Mouse (Mus musculus) E14TG2a.4 (cell line): ENCODE measurements around the gene Sdk2.

Experiments
- H3K27me3 ChIP-seq: 2 replicates; pipeline ENCODE4 v1.6.1; 2014; ENCODE audit warnings: low read length, control low read depth; ENCODE audit not compliant: insufficient read depth
- H3K36me3 ChIP-seq: 2 replicates; pipeline ENCODE4 v1.6.1; 2014; ENCODE audit warnings: low read length, control low read depth; ENCODE audit not compliant: insufficient read depth
- H3K4me1 ChIP-seq: replicated peaks from 2 replicates; pipeline ENCODE4 v1.6.1; 2014; ENCODE audit warnings: low read depth, low read length, control low read depth
- H3K4me3 ChIP-seq: replicated peaks from 2 replicates; pipeline ENCODE4 v1.5.1; 2014; ENCODE audit warnings: mild to moderate bottlenecking, low read length
- H3K9me3 ChIP-seq: 2 replicates; pipeline ENCODE4 v1.6.1; 2014; ENCODE audit warnings: low read length, control low read depth
- CTCF ChIP-seq: conservative IDR thresholded peaks from 2 replicates; pipeline ENCODE4 v1.5.1; 2014; ENCODE audit warnings: low read length
- NANOG ChIP-seq: IDR thresholded peaks from 2 replicates; pipeline ENCODE4 v1.6.1; 2014; ENCODE audit warnings: borderline replicate concordance, low read length, mixed read lengths
- POU5F1 ChIP-seq: IDR thresholded peaks from 2 replicates; pipeline ENCODE4 v1.6.1; 2014; ENCODE audit warnings: low read length, borderline replicate concordance

Gene Sdk2

DNA sequence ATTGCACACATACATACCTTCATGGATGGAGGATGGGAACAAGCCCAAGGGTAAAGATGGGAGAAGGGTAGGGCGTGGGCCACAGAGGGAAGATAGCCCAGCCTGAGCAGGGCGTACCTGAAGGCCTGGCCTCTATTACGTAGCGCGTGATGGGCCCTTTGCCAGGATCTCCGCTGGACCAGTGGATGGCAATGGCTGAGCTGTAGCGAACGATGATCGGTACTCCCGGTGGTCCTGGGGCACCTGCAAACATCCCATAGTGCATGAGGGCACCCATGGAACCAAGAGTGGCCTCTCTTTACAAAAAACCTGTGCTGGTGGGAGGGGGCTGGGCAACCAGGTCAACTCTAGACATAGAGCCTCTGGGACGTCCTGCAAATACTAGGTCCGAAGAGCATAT lies 266.8 kb downstream of the Sdk2 start:
- no peaks in the 10 kb centered on the region for H3K9me3 ChIP-seq
- H3K36me3 ChIP-seq: no peaks in the 10 kb centered on the region
- H3K4me1 ChIP-seq: peaks cover 41% of the 10 kb centered on the region
- no peak overlapping the region for H3K4me3 ChIP-seq
- TF ChIP-seq POU5F1: no peak
- no peak for TF ChIP-seq NANOG
- TF ChIP-seq CTCF: no peak
- H3K27me3 ChIP-seq: peaks cover 45% of the 10 kb centered on the region

DNA sequence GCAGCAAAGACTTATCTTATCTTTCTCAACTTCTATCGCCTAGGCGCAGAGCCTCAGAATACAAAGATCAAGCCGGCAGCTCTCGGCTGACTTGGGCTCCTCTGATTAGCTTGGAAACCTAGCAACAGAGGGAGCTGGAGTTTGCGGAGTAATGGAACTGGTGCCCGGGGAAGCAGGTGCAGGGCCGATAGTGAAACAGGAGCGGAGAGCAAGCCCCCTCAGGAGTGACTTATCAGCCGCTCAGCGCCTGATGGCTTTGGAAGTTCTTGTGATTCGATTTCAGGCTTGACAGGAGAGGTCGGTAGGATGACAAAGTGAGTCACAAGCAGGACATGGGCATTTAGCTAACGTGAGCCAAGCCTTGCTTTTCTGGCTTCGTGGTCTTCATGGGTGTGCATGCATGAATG lies 267.8 kb downstream of the Sdk2 start:
- Histone ChIP-seq H3K4me1 (peaks cover 41% of the 10 kb centered on the region), H3K27me3 (peaks cover 44% of the 10 kb centered on the region), H3K4me3 (no peak overlapping the region), H3K36me3 (no peaks in the 10 kb centered on the region), H3K9me3 (no peaks in the 10 kb centered on the region)
- TF ChIP-seq CTCF (no peak), NANOG (no peak), POU5F1 (no peak)

DNA sequence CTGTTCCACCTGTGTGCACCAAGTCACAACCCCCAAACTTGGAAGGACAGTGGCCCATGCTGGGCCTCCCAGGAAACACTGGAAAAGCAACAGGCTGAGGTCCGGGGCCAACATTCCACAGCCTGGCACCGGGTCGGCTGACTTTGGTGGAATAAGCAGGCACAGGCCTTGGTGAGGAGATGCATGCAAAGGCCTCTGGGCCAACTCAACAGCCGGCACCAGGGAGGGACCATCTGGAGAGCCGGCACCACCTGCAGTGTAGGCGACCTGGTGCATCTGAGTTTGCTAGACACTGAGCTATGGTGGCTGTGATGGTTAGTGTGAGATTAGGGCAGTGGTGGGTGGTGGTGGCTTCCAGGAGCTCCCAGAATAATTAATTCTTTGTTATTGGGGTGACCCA lies 268.8 kb downstream of the Sdk2 start:
- no peak for TF ChIP-seq POU5F1
- no peak overlapping the region for H3K4me3 ChIP-seq
- peaks cover 33% of the 10 kb centered on the region for H3K4me1 ChIP-seq
- no peaks in the 10 kb centered on the region for H3K36me3 ChIP-seq
- H3K9me3 ChIP-seq: no peaks in the 10 kb centered on the region
- peaks cover 47% of the 10 kb centered on the region for H3K27me3 ChIP-seq

GRCm38 (mm10) chr11:113797014-113797983 lies 269.5 kb downstream of the Sdk2 start:
- TF ChIP-seq CTCF: no peak
- no peak for TF ChIP-seq NANOG
- no peak for TF ChIP-seq POU5F1

DNA sequence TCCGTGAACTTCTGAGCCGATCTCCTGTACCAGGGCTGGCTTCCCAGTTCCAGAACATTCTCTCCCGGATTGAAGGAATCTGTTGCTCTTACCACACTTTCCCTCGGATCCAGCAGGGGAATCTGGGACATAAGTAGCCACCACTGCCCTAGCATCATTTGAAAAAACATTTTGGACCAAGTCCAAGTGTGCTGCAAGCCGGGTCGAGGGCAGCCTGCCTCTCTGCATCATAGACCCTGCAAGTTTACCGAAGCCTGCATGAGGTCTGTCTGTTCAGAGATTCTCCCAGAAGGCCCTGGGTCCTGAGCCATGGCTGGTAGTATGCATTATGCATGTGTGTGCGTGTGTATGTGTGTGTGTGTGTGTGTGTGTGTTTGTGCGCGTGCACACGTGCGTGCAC lies 271.0 kb downstream of the Sdk2 start:
- no peaks in the 10 kb centered on the region for H3K36me3 ChIP-seq
- H3K4me3 ChIP-seq: no peak overlapping the region
- TF ChIP-seq CTCF: no peak
- H3K9me3 ChIP-seq: no peaks in the 10 kb centered on the region
- peaks cover 36% of the 10 kb centered on the region for H3K4me1 ChIP-seq
- H3K27me3 ChIP-seq: peaks cover 39% of the 10 kb centered on the region

More at GRCm38 (mm10) chr11:113797014-113797983, 269.5 kb downstream of the Sdk2 start:
- Histone ChIP-seq H3K4me1 (peaks cover 32% of the 10 kb centered on the region), H3K9me3 (no peaks in the 10 kb centered on the region), H3K27me3 (peaks cover 46% of the 10 kb centered on the region), H3K4me3 (no peak overlapping the region), H3K36me3 (no peaks in the 10 kb centered on the region)

DNA sequence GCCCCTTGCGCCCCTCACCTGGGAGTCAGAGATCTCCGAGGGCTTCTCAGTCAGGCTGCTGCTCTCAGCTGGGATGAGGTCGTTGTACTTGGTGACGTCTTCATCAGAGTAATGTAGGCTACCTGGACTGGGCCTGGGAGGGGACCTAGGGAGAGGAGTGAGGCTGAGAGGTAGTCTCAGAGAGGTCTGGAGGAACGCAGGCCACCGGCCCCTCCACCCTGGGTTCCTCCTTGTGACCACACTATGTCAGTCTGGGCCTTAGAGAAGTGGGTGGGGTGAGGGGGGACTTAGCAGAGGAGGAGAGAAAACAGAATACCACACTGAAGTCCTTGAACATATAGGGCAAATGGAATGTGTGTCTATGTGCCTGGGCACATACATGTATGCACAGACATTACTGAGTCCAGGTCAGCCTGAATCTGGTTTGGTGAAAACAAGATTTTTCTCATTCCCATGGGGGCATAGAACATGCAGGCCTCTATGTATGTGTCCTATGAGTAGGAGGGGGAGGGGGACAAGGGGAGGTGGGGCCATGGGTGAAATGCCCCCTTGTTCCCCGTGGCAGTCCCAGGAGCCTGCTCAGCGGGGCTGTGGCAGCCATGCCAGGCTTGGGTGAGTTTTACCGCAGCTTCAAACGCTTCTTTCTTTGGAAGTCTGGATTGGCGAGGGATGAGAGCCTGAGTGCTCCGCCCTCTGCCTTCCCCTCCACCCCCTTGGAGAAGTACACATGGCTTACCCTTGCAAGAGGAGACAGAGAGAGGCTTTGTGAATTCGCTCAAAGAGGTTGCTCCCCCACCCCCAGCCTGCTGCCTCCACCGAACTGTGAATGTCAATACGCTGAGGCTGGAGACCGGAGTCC lies 275.3 kb downstream of the Sdk2 start:
- no peaks in the 10 kb centered on the region for H3K9me3 ChIP-seq
- no peaks in the 10 kb centered on the region for H3K36me3 ChIP-seq
- peaks cover 51% of the 10 kb centered on the region for H3K4me1 ChIP-seq
- no peak overlapping the region for H3K4me3 ChIP-seq
- H3K27me3 ChIP-seq: peaks cover 20% of the 10 kb centered on the region; the same call in 1 of the 2 replicates
- TF ChIP-seq CTCF (no peak), NANOG (no peak), POU5F1 (no peak)

DNA sequence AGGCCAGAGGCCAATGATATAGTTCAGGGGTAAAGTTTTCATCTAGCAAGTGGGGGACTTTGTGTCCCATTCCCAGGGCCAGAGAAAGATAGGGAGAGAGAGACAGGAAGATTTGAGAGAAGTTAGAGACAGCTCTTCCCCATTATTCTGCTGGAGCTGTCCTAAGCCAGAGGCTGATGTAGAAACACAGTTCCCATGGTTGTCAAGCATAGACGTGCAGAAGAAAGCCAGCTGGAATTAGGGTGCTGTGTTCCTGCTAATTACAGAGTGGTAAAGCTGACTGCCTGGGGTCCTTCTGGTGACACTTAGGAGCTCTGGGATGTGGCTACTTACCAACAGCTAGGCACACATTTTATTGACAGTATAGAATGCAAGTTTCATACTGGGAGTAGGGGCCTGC lies 277.7 kb downstream of the Sdk2 start:
- peaks cover 20% of the 10 kb centered on the region; the same call in 1 of the 2 replicates for H3K27me3 ChIP-seq
- no peaks in the 10 kb centered on the region for H3K9me3 ChIP-seq
- no peak overlapping the region for H3K4me3 ChIP-seq
- TF ChIP-seq CTCF: no peak
- no peak for TF ChIP-seq NANOG
- TF ChIP-seq POU5F1: no peak
- H3K4me1 ChIP-seq: peaks cover 75% of the 10 kb centered on the region
- no peaks in the 10 kb centered on the region for H3K36me3 ChIP-seq

GRCm38 (mm10) chr11:113788183-113788789 lies 278.6 kb downstream of the Sdk2 start:
- peaks cover 17% of the 10 kb centered on the region; the same call in 1 of the 2 replicates for H3K27me3 ChIP-seq
- H3K36me3 ChIP-seq: no peaks in the 10 kb centered on the region
- no peaks in the 10 kb centered on the region for H3K9me3 ChIP-seq
- H3K4me3 ChIP-seq: no peak overlapping the region
- peaks cover 75% of the 10 kb centered on the region for H3K4me1 ChIP-seq
- TF ChIP-seq CTCF (no peak), NANOG (no peak), POU5F1 (no peak)
